Mouse (Mus musculus) MEL (cell line): ENCODE data around the gene Mup21. TPM values are rescaled to one million over a fixed set of nuclear protein-coding genes. Genes with fewer than 3 reads are reported as not detected.

ENCODE experiments used
- DNase-seq: peaks from one replicate; pipeline ENCODE4 v3.0.0; 2011; ENCODE audit warnings: low read depth, low spot score
- H3K27ac ChIP-seq: 2 replicates; pipeline ENCODE4 v1.5.1; 2012; ENCODE audit warnings: low read depth, mild to moderate bottlenecking, control low read depth, low read length, moderate library complexity; ENCODE audit not compliant: control insufficient read depth
- H3K27me3 ChIP-seq, 2 experiments: fragments of 150-350 bp in 1 of 2; sonication (generic) in 1 of 2; 2 replicates each; pipeline ENCODE4 v1.6.1; 2012; ENCODE audit warnings: low read length in 2 of 2, mild to moderate bottlenecking in 2 of 2, improper control_type of control experiment in 1 of 2, moderate library complexity in 1 of 2; ENCODE audit not compliant: insufficient read depth in 2 of 2, control insufficient read depth in 1 of 2
- H3K36me3 ChIP-seq, 2 experiments: 2 replicates each; pipeline ENCODE4 v1.6.1; 2012 to 2014; ENCODE audit warnings: low read length in 2 of 2, improper control_type of control experiment in 1 of 2, inconsistent platforms in 1 of 2, mild to moderate bottlenecking in 1 of 2; ENCODE audit not compliant: insufficient read depth in 2 of 2, control insufficient read depth in 1 of 2
- H3K4me1 ChIP-seq, 2 experiments: fragments of 150-350 bp in 1 of 2; sonication (generic) in 1 of 2; 2 replicates each; pipeline ENCODE4 v1.6.1; 2012; ENCODE audit warnings: low read length in 2 of 2, improper control_type of control experiment in 1 of 2, mild to moderate bottlenecking in 1 of 2; ENCODE audit not compliant: insufficient read depth in 2 of 2, control insufficient read depth in 1 of 2
- H3K4me3 ChIP-seq, 2 experiments: fragments of 150-350 bp in 1 of 2; sonication (generic) in 1 of 2; 2 replicates each; pipeline ENCODE4 v1.5.1; 2012; ENCODE audit warnings: low read depth in 2 of 2, low read length in 2 of 2, mild to moderate bottlenecking in 2 of 2, moderate library complexity in 2 of 2, control low read depth in 1 of 2, improper control_type of control experiment in 1 of 2; ENCODE audit not compliant: control insufficient read depth in 1 of 2, insufficient read depth in 1 of 2
- H3K79me2 ChIP-seq: 2 replicates; pipeline ENCODE4 v1.6.1; 2012; ENCODE audit warnings: mild to moderate bottlenecking, low read length, moderate library complexity; ENCODE audit not compliant: control insufficient read depth, poor library complexity, insufficient read depth
- H3K9ac ChIP-seq: 2 replicates; pipeline ENCODE4 v1.6.1; 2012; ENCODE audit warnings: low read depth, mild to moderate bottlenecking, control low read depth, low read length, moderate library complexity; ENCODE audit not compliant: control insufficient read depth, poor library complexity, severe bottlenecking
- H3K9me3 ChIP-seq: fragments of 150-350 bp; sonication (generic); replicated peaks from 2 replicates; pipeline ENCODE4 v1.6.1; 2012; ENCODE audit warnings: mild to moderate bottlenecking, low read length, improper control_type of control experiment, moderate library complexity; ENCODE audit not compliant: insufficient read depth
- CHD1 ChIP-seq: IDR thresholded peaks from 2 replicates; pipeline ENCODE4 v1.6.1; 2012; ENCODE audit warnings: low read depth, mild to moderate bottlenecking, inconsistent platforms, low read length, improper control_type of control experiment
- CHD2 ChIP-seq: IDR thresholded peaks from 2 replicates; pipeline ENCODE4 v1.6.1; 2011; ENCODE audit warnings: low read length, improper control_type of control experiment
- ELF1 ChIP-seq: IDR thresholded peaks from 2 replicates; pipeline ENCODE4 v1.6.1; 2014; ENCODE audit warnings: low read depth, mild to moderate bottlenecking, inconsistent platforms, low read length, improper control_type of control experiment, moderate library complexity
- EP300 ChIP-seq, 2 experiments: IDR thresholded peaks; 2 replicates each; pipeline ENCODE4 v1.6.1; 2011; ENCODE audit warnings: improper control_type of control experiment in 2 of 2, low read length in 2 of 2, low read depth in 1 of 2, mild to moderate bottlenecking in 1 of 2
- ETS1 ChIP-seq: IDR thresholded peaks from 2 replicates; pipeline ENCODE4 v1.6.1; 2012; ENCODE audit warnings: low read depth, mild to moderate bottlenecking, inconsistent platforms, low read length, improper control_type of control experiment, moderate library complexity
- GABPA ChIP-seq: IDR thresholded peaks from 2 replicates; pipeline ENCODE4 v1.6.1; 2012; ENCODE audit warnings: low read depth, mild to moderate bottlenecking, inconsistent platforms, low read length, improper control_type of control experiment, moderate library complexity
- KAT2A ChIP-seq: conservative IDR thresholded peaks from 2 replicates; pipeline ENCODE4 v1.6.1; 2012; ENCODE audit warnings: low read depth, low read length, improper control_type of control experiment, inconsistent platforms
- MAFK ChIP-seq: IDR thresholded peaks from 2 replicates; pipeline ENCODE4 v1.6.1; 2011; ENCODE audit warnings: low read depth, mild to moderate bottlenecking, low read length, improper control_type of control experiment, borderline replicate concordance
- MAX ChIP-seq: IDR thresholded peaks from 2 replicates; pipeline ENCODE4 v1.6.1; 2011; ENCODE audit warnings: low read length, improper control_type of control experiment
- NELFE ChIP-seq: IDR thresholded peaks from 2 replicates; pipeline ENCODE4 v1.6.1; 2011; ENCODE audit warnings: low read depth, low read length, improper control_type of control experiment
- POLR2A ChIP-seq, 2 experiments: IDR thresholded peaks; 2 replicates each; pipeline ENCODE4 v1.6.1; 2011 to 2012; ENCODE audit warnings: low read length in 2 of 2, mild to moderate bottlenecking in 2 of 2, control low read depth in 1 of 2, improper control_type of control experiment in 1 of 2, low read depth in 1 of 2, moderate library complexity in 1 of 2; ENCODE audit not compliant: control insufficient read depth in 1 of 2, insufficient read depth in 1 of 2, poor library complexity in 1 of 2
- POLR2AphosphoS2 ChIP-seq: IDR thresholded peaks from 2 replicates; pipeline ENCODE4 v1.6.1; 2011; ENCODE audit warnings: low read length, improper control_type of control experiment
- POLR2AphosphoS5 ChIP-seq: IDR thresholded peaks from 2 replicates; pipeline ENCODE4 v1.6.1; 2012; ENCODE audit warnings: low read depth, borderline replicate concordance, mild to moderate bottlenecking, inconsistent platforms, low read length, moderate library complexity, mixed read lengths
- SIN3A ChIP-seq: IDR thresholded peaks from 2 replicates; pipeline ENCODE4 v1.6.1; 2012; ENCODE audit warnings: low read length, improper control_type of control experiment, inconsistent platforms
- TAL1 ChIP-seq: IDR thresholded peaks from 2 replicates; pipeline ENCODE4 v1.6.1; 2012; ENCODE audit warnings: mild to moderate bottlenecking, inconsistent platforms, low read length, moderate library complexity, mixed read lengths
- TBP ChIP-seq: IDR thresholded peaks from 2 replicates; pipeline ENCODE4 v1.8.0; 2011; ENCODE audit warnings: low read depth, low read length, improper control_type of control experiment
- UBTF ChIP-seq: IDR thresholded peaks from 2 replicates; pipeline ENCODE4 v1.6.1; 2012; ENCODE audit warnings: low read depth, mild to moderate bottlenecking, inconsistent platforms, low read length, improper control_type of control experiment, moderate library complexity, borderline replicate concordance; ENCODE audit not compliant: insufficient read depth
- USF1 ChIP-seq: IDR thresholded peaks from 2 replicates; pipeline ENCODE4 v1.6.1; 2014; ENCODE audit warnings: low read depth, mild to moderate bottlenecking, inconsistent platforms, low read length, improper control_type of control experiment, moderate library complexity
- USF2 ChIP-seq, 2 experiments: IDR thresholded peaks; 2 replicates each; pipeline ENCODE4 v1.6.1; 2011 to 2012; ENCODE audit warnings: improper control_type of control experiment in 2 of 2, low read length in 2 of 2, borderline replicate concordance in 1 of 2, inconsistent platforms in 1 of 2, low read depth in 1 of 2, mild to moderate bottlenecking in 1 of 2; ENCODE audit not compliant: insufficient read depth in 1 of 2
- ZNF384 ChIP-seq: IDR thresholded peaks from 2 replicates; pipeline ENCODE4 v1.6.1; 2012; ENCODE audit warnings: low read depth, mild to moderate bottlenecking, inconsistent platforms, low read length, improper control_type of control experiment
- polyA plus RNA-seq, 2 experiments: library from polyadenylated mRNA; stranded (reverse) in 1 of 2; unstranded in 1 of 2; fragments of >175 nt in 1 of 2; fragments of >200 nt in 1 of 2; gene quantifications; 2 replicates each; pipeline versions ENCODE4 v1.2.1 to v1.2.4; 2012; ENCODE audit warnings: low replicate concordance in 2 of 2, low read depth in 1 of 2; ENCODE audit not compliant: insufficient read length in 2 of 2, insufficient read depth in 1 of 2, missing spikeins in 1 of 2
- total RNA-seq: library from RNA; depleted of rRNA; stranded (reverse); fragments of 300-350 nt; gene quantifications from 2 replicates; pipeline ENCODE4 v1.2.3, GENCODE M21; 2012; rRNA removed

Mup21 gene
- total RNA-seq (not detected in 2 replicates), polyA plus RNA-seq (not detected)

GRCm38 (mm10) chr4:62150811-62151210 lies at the start of gene Mup21:
Gene Mup21 (minus strand): TSS chr4:62150863.
- TF ChIP-seq UBTF (no peak), USF1 (no peak), USF2 (IDR thresholded peaks at IDR 0.05; ENCODE audit: borderline replicate concordance in 1 of 2, insufficient read depth in 1 of 2, low read depth in 1 of 2, low read length in 2 of 2) (no peak), NELFE (no peak), MAX (no peak), TAL1 (no peak), TBP (no peak), KAT2A (no peak), MAFK (no peak), CHD2 (no peak), ELF1 (no peak), SIN3A (no peak), POLR2AphosphoS5 (no peak), ZNF384 (no peak)
- TF ChIP-seq, all 39 proteins: peak for 0
- H3K4me1 ChIP-seq: no peaks in the 10 kb centered on the region
- H3K36me3 ChIP-seq: no peaks in the 10 kb centered on the region
- H3K27ac ChIP-seq: no peak within 1 kb of the TSS
- no peaks in the 10 kb centered on the region for H3K27me3 ChIP-seq
- H3K4me3 ChIP-seq: no peak within 1 kb of the TSS
- H3K9ac ChIP-seq: no peak within 1 kb of the TSS
- no peak for DNase-seq
- H3K9me3 ChIP-seq: no peaks in the 10 kb centered on the region
- no peaks in the 10 kb centered on the region for H3K79me2 ChIP-seq

DNA sequence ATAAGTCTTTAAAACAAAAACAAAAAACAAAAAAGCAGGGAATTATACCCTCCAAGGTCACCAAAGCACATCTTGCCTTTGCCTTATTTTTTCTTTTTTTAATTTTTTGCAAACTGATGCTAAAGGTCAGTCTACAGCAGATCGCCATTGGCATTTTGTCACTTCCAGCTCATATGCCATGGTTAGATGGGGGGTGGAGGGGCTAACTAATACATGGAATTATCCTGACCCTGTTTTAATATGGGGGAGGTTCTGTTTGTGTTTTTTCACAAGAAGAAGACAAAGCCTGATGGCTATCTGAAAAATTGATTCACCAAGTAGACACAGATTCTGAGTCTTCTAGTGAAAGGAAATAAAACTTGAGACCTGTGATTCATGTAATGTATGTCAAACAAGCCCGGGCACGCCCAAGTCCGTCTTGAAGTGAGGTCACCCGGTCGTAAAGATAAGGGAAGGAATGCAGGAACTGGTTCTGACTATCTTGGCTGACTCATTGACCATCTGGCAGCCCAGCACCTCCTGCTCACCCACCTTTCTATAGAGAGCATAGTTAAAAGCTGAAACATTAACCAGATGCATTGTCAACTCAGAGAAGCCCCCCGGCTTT lies 49.4 kb upstream of the Mup21 start:
- no peaks in the 10 kb centered on the region for H3K9me3 ChIP-seq
- no peak overlapping the region for H3K4me3 ChIP-seq
- H3K27me3 ChIP-seq: no peaks in the 10 kb centered on the region
- no peaks in the 10 kb centered on the region for H3K79me2 ChIP-seq
- H3K36me3 ChIP-seq: no peaks in the 10 kb centered on the region
- peak; percentile 11 for DNase-seq
- TF ChIP-seq POLR2A (IDR thresholded peaks at IDR 0.05; ENCODE audit: control insufficient read depth in 1 of 2, insufficient read depth in 1 of 2, low read depth in 1 of 2, low read length in 2 of 2, poor library complexity in 1 of 2) (no peak), USF1 (no peak), TAL1 (peak; percentile 12; the same call in 1 of the 2 replicates)
- H3K27ac ChIP-seq: no peak overlapping the region
- no peak overlapping the region for H3K9ac ChIP-seq
- no peaks in the 10 kb centered on the region for H3K4me1 ChIP-seq

DNA sequence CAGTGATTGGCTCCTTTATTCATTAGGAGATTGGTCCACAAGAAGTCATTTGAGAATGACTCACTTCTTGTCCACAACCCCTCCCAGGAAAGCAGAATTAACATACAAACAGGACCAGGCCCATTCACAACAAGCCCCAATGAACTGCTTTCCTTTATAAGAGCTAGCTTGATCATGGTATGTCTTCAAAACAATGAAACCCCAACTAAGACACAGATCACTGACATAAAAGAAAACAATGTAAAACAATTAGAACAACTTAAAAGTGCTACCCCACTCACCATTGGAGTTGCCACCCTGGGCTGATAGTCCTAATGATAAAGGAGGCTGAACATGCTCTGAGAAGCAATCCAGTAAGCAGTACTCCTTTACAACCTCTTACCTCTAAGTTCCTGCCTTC lies 38.1 kb upstream of the Mup21 start:
- H3K27ac ChIP-seq: no peak overlapping the region
- H3K4me3 ChIP-seq: no peak overlapping the region
- TF ChIP-seq EP300 (IDR thresholded peaks at IDR 0.05; ENCODE audit: low read depth in 1 of 2, low read length in 2 of 2): no peak
- no peak for TF ChIP-seq ETS1
- TF ChIP-seq UBTF: no peak
- TF ChIP-seq POLR2AphosphoS2: no peak
- no peak for TF ChIP-seq CHD1
- TF ChIP-seq GABPA: no peak
- TF ChIP-seq MAFK: no peak
- no peaks in the 10 kb centered on the region for H3K27me3 ChIP-seq
- no peaks in the 10 kb centered on the region for H3K4me1 ChIP-seq
- H3K79me2 ChIP-seq: no peaks in the 10 kb centered on the region
- no peak overlapping the region for H3K9ac ChIP-seq
- DNase-seq: no peak
- H3K9me3 ChIP-seq: no peaks in the 10 kb centered on the region
- no peaks in the 10 kb centered on the region for H3K36me3 ChIP-seq
